Mouse (Mus musculus) layer of hippocampus, adult 18-20 months (tissue): ENCODE measurements around the gene Zfp704. TPM values are rescaled to one million over a fixed set of nuclear protein-coding genes. Genes with fewer than 3 reads are reported as not detected.
"Not testable (repeated sequence)": the region's sequence is repeated elsewhere in the genome, so short reads cannot be mapped to it uniquely, and the experiment has no call there.

ENCODE experiments used
- DNase-seq, 2 experiments: peaks; one replicate each; pipeline ENCODE4 v3.0.0; 2022; ENCODE audit warnings: low spot score in 2 of 2
- total RNA-seq, 2 experiments: library from RNA; stranded (reverse); gene quantifications; 2 replicates each; pipeline ENCODE4 v1.2.3; 2021

The Zfp704 gene
- total RNA-seq, 2 experiments from 2014 or later = 29.1 to 29.3 TPM

- DNase-seq = no peak
These were observed 10.0 kb downstream of the Zfp704 start for GRCm38 (mm10) chr3:9599738-9600410.

DNA sequence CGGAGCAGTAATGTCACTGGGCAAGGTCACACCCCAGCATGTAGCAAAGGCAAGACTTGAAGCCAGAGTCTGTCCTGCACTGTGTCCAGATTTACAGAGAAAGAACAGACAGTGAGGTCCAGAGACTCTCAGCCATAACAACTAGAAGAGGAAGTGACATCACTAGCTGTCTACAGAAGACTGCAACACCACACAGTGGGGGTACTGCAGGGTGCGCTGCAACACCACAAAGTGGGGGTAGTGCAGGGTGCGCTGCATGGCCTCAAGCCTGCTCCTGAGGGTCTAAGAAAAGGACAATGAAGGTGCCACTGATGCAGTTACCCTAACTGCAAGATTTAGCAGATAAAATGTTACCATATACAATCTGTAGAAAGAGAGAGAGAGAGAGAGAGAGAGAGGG, 11.8 kb downstream of the Zfp704 start:
- DNase-seq = no peak

DNA sequence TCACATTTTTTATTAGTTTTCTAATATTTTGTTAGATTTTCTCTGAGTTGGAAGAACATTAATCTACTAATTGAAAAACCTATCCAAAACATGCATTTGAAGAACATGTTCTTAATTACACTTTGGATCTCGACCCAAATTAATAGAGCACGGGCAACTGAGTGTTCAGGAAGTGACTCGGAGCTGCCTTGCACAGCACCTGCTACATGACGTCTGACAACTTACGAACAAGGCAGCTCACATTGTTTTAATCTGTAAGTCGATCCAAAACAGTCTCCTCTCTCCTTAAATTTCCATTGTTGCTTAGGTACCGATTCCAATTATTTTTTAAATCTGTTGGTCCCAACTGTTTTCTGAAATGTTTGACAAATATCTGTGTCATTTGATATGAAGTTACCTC, 15.4 kb downstream of the Zfp704 start:
- no peak for DNase-seq

DNA sequence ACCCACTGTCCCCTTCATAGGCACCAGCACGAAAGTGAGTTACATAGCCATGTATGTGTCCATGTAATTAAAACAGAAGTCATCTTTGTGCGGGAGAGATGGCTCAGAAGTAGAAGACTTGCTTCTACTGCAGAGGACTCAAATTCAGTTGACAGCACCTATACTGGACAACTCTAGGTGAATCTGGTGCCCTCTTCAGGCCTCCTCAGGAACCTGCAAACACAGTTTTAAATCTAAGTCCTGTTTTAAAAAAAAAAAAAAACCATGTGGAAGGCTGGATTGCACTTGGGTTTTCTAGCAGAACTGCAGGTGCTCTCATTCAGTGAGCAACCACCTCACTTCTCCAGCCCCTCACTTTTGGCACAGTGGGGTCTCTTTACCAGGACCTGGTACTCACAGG, 16.1 kb downstream of the Zfp704 start:
- DNase-seq = peak in 1 of 2 experiments; percentile 31

DNA sequence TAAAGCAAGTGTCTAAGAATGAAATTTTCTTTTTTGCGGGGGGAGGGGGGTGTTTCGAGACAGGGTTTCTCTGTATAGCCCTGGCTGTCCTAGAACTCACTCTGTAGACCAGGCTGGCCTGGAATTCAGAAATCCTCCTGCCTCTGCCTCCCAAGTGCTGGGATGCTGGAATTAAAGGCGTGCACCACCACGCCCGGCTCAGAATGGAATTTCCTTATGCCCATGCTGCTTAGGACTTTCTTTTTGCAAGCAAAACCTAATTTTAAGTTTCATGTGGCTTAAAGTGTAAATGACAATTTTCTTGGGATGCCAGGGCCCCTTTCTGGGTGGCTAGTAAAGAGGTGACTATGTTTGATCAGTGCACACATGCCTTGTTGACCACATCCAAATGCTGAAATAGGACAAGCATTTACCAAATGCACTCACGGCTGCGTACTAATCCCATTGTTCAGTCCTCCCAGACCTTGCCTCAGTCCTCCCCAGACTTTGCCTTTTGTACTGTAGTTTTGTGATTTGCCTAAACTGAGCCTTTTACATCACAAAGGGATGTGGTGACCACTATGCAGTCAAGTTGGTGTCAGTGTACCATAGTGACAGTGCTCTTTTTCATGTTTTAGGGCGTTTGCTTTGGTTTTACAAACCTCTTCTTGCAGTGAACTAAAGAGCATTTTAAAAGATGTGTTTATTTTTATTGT, 18.3 kb downstream of the Zfp704 start:
- no peak for DNase-seq

DNA sequence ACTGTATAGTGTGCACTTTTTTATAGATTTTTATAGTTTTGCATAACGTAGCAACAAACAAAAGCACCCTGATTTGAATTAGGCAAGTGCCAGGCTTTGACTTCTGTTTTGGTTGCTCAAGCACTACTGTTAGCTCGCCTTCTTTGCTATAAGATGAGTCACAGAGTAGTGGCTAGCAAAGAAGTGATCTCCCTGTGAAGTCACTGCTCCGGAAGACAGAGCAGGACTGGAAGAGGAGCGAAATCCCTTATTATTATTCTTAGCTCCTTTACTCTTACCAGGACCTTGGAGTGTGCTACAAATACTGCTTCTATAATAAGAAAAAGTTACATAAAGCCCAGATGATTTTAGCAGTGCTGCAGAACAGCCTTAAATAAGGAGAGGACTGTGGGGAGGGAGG, 21.2 kb downstream of the Zfp704 start:
- no peak for DNase-seq

DNA sequence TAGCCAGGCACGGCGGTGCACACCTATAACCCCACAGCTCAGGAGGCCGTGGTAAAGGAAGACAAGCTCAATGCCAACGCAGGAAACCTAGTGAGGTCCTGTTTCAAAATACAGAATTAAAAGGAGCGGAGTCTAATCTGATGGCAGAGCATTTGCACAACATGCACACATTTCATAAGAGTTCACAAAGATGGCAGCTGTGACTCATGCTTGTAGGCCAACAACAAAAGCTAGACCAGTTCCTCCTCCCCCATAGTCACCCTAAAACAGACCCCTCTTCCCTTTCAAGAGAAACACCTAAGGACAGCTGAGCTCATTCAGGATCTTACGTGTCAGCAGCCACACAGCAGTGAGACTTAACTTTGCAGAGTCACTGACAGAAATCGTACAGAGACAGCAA, 22.6 kb downstream of the Zfp704 start:
- no peak for DNase-seq

- DNase-seq = no peak
These were observed 26.4 kb downstream of the Zfp704 start for GRCm38 (mm10) chr3:9583516-9583915.

DNA sequence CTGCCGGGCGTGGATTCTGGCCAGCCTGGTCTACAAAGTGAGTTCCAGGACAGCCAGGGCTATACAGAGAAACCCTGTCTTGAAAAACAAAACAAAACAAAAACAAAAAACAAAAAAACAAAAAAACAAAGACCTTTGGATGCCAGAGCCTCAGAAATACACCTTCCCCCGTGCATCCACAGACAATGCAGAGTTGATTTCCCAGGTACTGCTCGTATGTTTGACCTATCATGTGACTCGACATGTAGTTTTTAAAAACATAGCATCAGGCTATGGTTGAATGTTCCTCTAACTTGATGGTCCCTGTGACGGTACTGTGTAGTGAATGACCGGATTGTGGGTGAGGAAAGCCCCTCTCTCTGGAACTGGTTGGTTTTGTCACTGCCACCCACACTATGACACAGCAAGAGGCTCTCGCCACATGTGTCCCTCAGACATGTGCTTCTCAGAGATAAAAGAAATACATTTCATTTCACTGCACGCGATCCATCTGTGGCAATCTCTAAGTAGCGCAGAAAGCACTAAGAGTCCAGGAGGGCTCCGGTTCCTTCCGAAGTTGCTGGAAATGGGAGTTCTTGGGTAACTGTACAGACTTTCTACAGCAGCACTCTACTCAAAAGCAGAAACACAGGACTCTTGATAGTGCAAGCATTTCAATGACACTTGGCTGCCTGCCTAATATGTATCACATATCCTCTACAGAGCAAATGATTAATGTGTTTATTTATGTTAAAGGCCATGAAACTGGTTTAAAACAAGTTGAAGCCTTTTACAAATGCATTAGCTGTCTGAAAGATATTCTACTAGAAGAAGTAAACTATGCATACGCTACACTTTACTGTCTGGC, 28.7 kb downstream of the Zfp704 start:
- no peak for DNase-seq

- no peak for DNase-seq
These were observed 29.8 kb downstream of the Zfp704 start for GRCm38 (mm10) chr3:9580102-9580501.

- DNase-seq = no peak
These were observed 30.7 kb downstream of the Zfp704 start for GRCm38 (mm10) chr3:9579028-9579643.

- no peak for DNase-seq
These were observed 33.0 kb downstream of the Zfp704 start for GRCm38 (mm10) chr3:9576872-9577271.

DNA sequence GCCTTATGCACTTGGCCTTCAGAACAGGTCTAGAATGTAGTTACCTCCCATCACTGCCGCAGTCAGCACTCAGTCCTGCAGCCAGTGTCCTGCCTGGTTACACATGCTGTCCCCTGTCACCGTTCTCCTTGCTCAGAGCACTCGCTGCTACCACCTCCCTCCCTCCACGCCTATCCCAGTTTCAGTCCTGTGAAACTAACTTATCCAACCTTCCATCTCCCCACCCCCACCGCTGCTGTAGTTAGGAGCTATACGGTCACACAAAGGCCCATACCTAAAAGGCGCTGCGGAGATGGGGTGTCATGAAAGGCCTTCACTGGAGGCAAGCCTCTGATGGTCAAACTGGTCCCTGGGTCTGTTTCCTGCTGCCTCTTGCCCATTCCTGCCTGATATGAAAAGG, 35.6 kb downstream of the Zfp704 start:
- DNase-seq = no peak

- DNase-seq = peak in 1 of 2 experiments; percentile 23
These were observed 36.3 kb downstream of the Zfp704 start for GRCm38 (mm10) chr3:9573581-9573980.

GRCm38 (mm10) chr3:9572261-9572660, 37.6 kb downstream of the Zfp704 start:
- DNase-seq = no peak

- no peak for DNase-seq
These were observed 39.1 kb downstream of the Zfp704 start for GRCm38 (mm10) chr3:9570782-9571181.

GRCm38 (mm10) chr3:9569706-9570105, 40.2 kb downstream of the Zfp704 start:
- not testable (repeated sequence) for DNase-seq

GRCm38 (mm10) chr3:9568565-9569228, 41.2 kb downstream of the Zfp704 start:
- no peak for DNase-seq

GRCm38 (mm10) chr3:9567948-9568347, 41.9 kb downstream of the Zfp704 start:
- DNase-seq = no peak

DNA sequence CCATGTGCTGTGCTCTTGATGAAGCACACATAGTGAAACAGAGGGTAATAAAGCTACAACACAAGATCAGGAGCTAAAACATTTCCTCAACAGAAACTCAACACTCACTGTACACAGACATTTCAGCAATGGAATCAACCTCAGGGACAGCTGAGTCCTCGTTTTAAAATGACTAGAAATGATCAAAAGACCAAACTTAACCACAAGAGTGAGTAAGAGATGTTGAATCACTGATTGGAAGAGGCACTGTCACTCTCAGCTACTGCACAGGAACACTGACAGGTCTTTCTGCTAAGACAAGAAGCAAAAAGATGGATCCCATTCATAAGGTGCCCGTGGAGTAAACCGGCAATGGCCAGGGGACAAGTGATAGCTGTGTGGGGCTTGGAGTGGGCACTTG, 43.1 kb downstream of the Zfp704 start:
- no peak for DNase-seq

GRCm38 (mm10) chr3:9563562-9563961, 46.3 kb downstream of the Zfp704 start:
- DNase-seq = no peak
